Mouse (Mus musculus) heart, embryonic 14.5 days (tissue): ENCODE data around the gene Mvb12b. TPM values are rescaled to one million over a fixed set of nuclear protein-coding genes. Genes with fewer than 3 reads are reported as not detected.

Experiments
- ATAC-seq: fragments of 200-750 bp; cut with Nextera tagmentation; 2 replicates; pipeline ENCODE4 v1.8.0; 2017; ENCODE audit warnings: low read depth, moderate TSS enrichment; ENCODE audit not compliant: insufficient number of reproducible peaks, insufficient read depth, low FRiP score
- H3K27ac ChIP-seq, 2 experiments: fragments of 200-500 bp in 1 of 2; fragments of 300-500 bp in 1 of 2; sonication (generic) in 1 of 2; replicated peaks in 1 of 2; 2 replicates each; pipeline ENCODE4 v1.5.1; 2012 to 2014; ENCODE audit warnings: low read depth in 2 of 2, low read length in 2 of 2, control low read depth in 1 of 2, mild to moderate bottlenecking in 1 of 2, mixed read lengths in 1 of 2; ENCODE audit not compliant: control insufficient read depth in 1 of 2, insufficient read depth in 1 of 2
- H3K27me3 ChIP-seq: fragments of 300-500 bp; sonication (generic); 2 replicates; pipeline ENCODE4 v1.6.1; 2014; ENCODE audit warnings: mild to moderate bottlenecking, low read length, control low read depth; ENCODE audit not compliant: control insufficient read depth, insufficient read depth
- H3K36me3 ChIP-seq: fragments of 300-500 bp; sonication (generic); 2 replicates; pipeline ENCODE4 v1.6.1; 2014; ENCODE audit warnings: mild to moderate bottlenecking, control low read depth, low read length, mixed read lengths; ENCODE audit not compliant: control insufficient read depth, insufficient read depth
- H3K4me1 ChIP-seq, 2 experiments: fragments of 200-500 bp in 1 of 2; fragments of 300-500 bp in 1 of 2; sonication (generic) in 1 of 2; 2 replicates each; pipeline ENCODE4 v1.6.1; 2012 to 2014; ENCODE audit warnings: low read length in 2 of 2, control low read depth in 1 of 2, mixed read lengths in 1 of 2; ENCODE audit not compliant: control insufficient read depth in 2 of 2, insufficient read depth in 2 of 2
- H3K4me2 ChIP-seq: fragments of 300-500 bp; sonication (generic); 2 replicates; pipeline ENCODE4 v1.6.1; 2014; ENCODE audit warnings: mild to moderate bottlenecking, low read length
- H3K4me3 ChIP-seq, 2 experiments: fragments of 200-500 bp in 1 of 2; fragments of 300-500 bp in 1 of 2; sonication (generic) in 1 of 2; 2 replicates each; pipeline ENCODE4 v1.5.1; 2012 to 2014; ENCODE audit warnings: low read length in 2 of 2, mild to moderate bottlenecking in 2 of 2, control low read depth in 1 of 2, low read depth in 1 of 2, moderate library complexity in 1 of 2; ENCODE audit not compliant: control insufficient read depth in 1 of 2, insufficient read depth in 1 of 2
- H3K9ac ChIP-seq: fragments of 300-500 bp; sonication (generic); 2 replicates; pipeline ENCODE4 v1.6.1; 2014; ENCODE audit warnings: mild to moderate bottlenecking, low read length
- H3K9me3 ChIP-seq: fragments of 300-500 bp; sonication (generic); 2 replicates; pipeline ENCODE4 v1.6.1; 2016; ENCODE audit warnings: low read length, control low read depth; ENCODE audit not compliant: control insufficient read depth
- WGBS: fragments of 180-500 bp; shearing (Covaris S2); extraction: QIAGEN DNeasy Blood & Tissue Kit; methylation state at CpG from one replicate; pipeline ENCODE4 v1.1.7; 2014; 5-methylcytosine and 5-hydroxymethylcytosine counted together
- polyA plus RNA-seq: library from polyadenylated mRNA; unstranded; fragments of >200 nt; fragmentation: Nextera tagmentation; extraction: Ambion mirVana; gene quantifications from 2 replicates; pipeline ENCODE4 v1.2.1, GENCODE M21; 2014

The Mvb12b gene
- polyA plus RNA-seq, 1 experiment from 2014 or later = 10.4 TPM

DNA sequence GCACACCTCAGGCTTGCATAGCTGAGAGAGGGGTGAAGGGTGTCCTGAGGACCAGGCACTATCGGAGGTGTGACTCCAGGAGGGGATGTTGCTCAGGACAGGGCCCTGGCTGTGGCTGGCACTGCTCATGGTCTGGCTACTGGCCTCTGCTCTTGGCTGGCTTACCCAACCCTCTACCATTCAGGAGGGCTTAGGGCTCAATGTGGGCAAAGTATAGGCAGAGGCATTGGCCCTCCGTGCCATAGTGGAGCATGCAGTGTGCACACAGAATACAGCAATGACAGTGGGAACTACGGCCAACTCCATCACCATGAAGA is 133.5 kb downstream of the Mvb12b start:
- Histone ChIP-seq H3K4me1 (peaks cover 25 to 31% of the 10 kb centered on the region in 2 experiments), H3K9me3 (no peaks in the 10 kb centered on the region), H3K27ac (peak overlapping the region in 1 of 2 experiments; percentile 79; a peak in 2 of 4 replicates), H3K36me3 (no peaks in the 10 kb centered on the region), H3K4me3 (no peak overlapping the region), H3K27me3 (no peaks in the 10 kb centered on the region), H3K4me2 (peak overlapping the region; percentile 30), H3K9ac (peak overlapping the region; percentile 22; the same call in 1 of the 2 replicates)
- no peak for ATAC-seq
- WGBS = 84% methylated on average over 3 of the region's 3 CpGs

- Histone ChIP-seq H3K4me3 (no peak overlapping the region), H3K4me1 (peaks cover 25 to 31% of the 10 kb centered on the region in 2 experiments), H3K4me2 (peak overlapping the region; percentile 30), H3K9ac (peak overlapping the region; percentile 22), H3K27ac (peak overlapping the region; percentile 41 to 79), H3K27me3 (no peaks in the 10 kb centered on the region), H3K9me3 (no peaks in the 10 kb centered on the region), H3K36me3 (no peaks in the 10 kb centered on the region)
- ATAC-seq = peak; percentile 71
- WGBS = 30% methylated on average over 15 of the region's 15 CpGs
These were observed 134.0 kb downstream of the Mvb12b start for GRCm38 (mm10) chr2:33753630-33754316.

- Histone ChIP-seq H3K9ac (no peak overlapping the region), H3K4me2 (no peak overlapping the region), H3K4me1 (peaks cover 22 to 30% of the 10 kb centered on the region in 2 experiments), H3K4me3 (no peak overlapping the region), H3K27me3 (no peaks in the 10 kb centered on the region), H3K36me3 (no peaks in the 10 kb centered on the region), H3K27ac (no peak overlapping the region), H3K9me3 (no peaks in the 10 kb centered on the region)
- WGBS = 87% methylated on average over 7 of the region's 7 CpGs
- ATAC-seq = no peak
These were observed 137.1 kb downstream of the Mvb12b start for GRCm38 (mm10) chr2:33750611-33751010.

DNA sequence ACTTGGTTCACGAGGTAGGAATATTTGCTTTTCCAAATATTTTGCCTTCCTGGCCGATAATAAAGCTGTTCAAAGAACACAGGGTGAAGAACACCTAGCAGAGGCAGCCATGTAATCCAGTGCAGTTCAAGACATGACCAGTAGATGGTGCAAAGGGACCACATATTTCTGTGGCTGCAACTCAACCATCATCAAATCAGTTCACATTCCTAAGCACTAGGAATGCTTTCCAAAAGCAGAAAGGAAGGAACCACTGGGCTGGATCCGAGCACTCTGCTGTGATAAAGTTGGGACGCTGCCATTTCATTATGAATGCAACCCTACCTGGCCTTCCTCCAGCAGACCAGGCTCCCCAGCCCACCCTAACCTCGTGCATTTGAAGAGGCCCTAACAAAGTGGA is 141.3 kb downstream of the Mvb12b start:
- Histone ChIP-seq H3K9me3 (no peaks in the 10 kb centered on the region), H3K27ac (no peak overlapping the region), H3K9ac (no peak overlapping the region), H3K4me1 (peaks cover 0 to 4% of the 10 kb centered on the region in 2 experiments; a peak in 2 of 4 replicates), H3K4me3 (no peak overlapping the region), H3K36me3 (no peaks in the 10 kb centered on the region), H3K4me2 (no peak overlapping the region), H3K27me3 (no peaks in the 10 kb centered on the region)
- no peak; the same call in 1 of the 2 replicates for ATAC-seq
- 4% methylated on average over 5 of the region's 5 CpGs for WGBS

GRCm38 (mm10) chr2:33745724-33746123 is 142.0 kb downstream of the Mvb12b start:
- Histone ChIP-seq H3K27me3 (no peaks in the 10 kb centered on the region), H3K4me3 (no peak overlapping the region), H3K4me1 (peaks cover 0 to 4% of the 10 kb centered on the region in 2 experiments; a peak in 2 of 4 replicates), H3K4me2 (no peak overlapping the region), H3K27ac (no peak overlapping the region), H3K9ac (no peak overlapping the region), H3K36me3 (no peaks in the 10 kb centered on the region), H3K9me3 (no peaks in the 10 kb centered on the region)
- WGBS = 78% methylated on average over 5 of the region's 5 CpGs
- ATAC-seq = no peak

GRCm38 (mm10) chr2:33737128-33737527 is 150.6 kb downstream of the Mvb12b start:
- H3K9ac ChIP-seq = no peak overlapping the region
- no peaks in the 10 kb centered on the region for H3K9me3 ChIP-seq
- no peaks in the 10 kb centered on the region for H3K4me1 ChIP-seq
- ATAC-seq = no peak
- WGBS = 66% methylated on average over 3 of the region's 3 CpGs
- no peak overlapping the region for H3K4me3 ChIP-seq
- no peak overlapping the region for H3K27ac ChIP-seq
- no peaks in the 10 kb centered on the region for H3K27me3 ChIP-seq
- H3K4me2 ChIP-seq = no peak overlapping the region
- H3K36me3 ChIP-seq = peaks cover 8% of the 10 kb centered on the region; the same call in 1 of the 2 replicates

DNA sequence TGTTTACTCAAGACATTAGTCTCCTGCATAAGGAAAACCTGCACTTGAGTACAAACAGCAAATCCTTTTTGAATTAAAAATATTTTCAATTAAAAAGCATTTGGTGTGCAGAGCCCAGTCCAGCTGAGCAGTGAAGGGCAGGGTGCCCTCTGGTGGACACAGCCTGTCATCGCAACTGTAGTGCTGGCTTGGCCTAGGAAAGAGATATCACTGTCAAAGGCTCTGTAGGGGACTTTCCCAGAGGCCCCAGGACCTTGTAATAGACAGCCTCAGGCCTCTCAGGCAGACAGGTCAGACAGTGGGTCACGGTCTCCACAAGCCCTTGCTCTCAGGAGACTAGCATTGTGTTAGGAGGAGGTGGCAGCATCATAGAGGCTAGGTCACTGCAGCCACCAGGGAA is 151.0 kb downstream of the Mvb12b start:
- H3K36me3 ChIP-seq = peaks cover 10% of the 10 kb centered on the region; the same call in 1 of the 2 replicates
- no peak overlapping the region for H3K27ac ChIP-seq
- H3K9me3 ChIP-seq = no peaks in the 10 kb centered on the region
- no peak overlapping the region for H3K9ac ChIP-seq
- H3K4me2 ChIP-seq = no peak overlapping the region
- H3K4me3 ChIP-seq = no peak overlapping the region
- WGBS = 5% methylated on average over 2 of the region's 2 CpGs
- no peaks in the 10 kb centered on the region for H3K27me3 ChIP-seq
- H3K4me1 ChIP-seq = no peaks in the 10 kb centered on the region
- ATAC-seq = no peak
